Mouse (Mus musculus): ENCODE measurements around the gene Ctsc. TPM values are rescaled to one million over a fixed set of nuclear protein-coding genes. Genes with fewer than 3 reads are reported as not detected.

The Ctsc gene
- total RNA-seq, 2 experiments from 2014 or later, result 36.1 to 37.9 TPM

Other genes with a start within 250 kb of the Ctsc start
- under 1 TPM in 1 of 2 experiments, not detected in 1; 0.33 TPM for gene Rab38, start 152.2 kb downstream of the Ctsc start, total RNA-seq (2021)